Mouse (Mus musculus) naive thymus-derived CD4-positive, alpha-beta T cell, adult 2 months (primary cell): ENCODE results near the gene Pcdh8.
A peak's percentile ranks its signal among the peaks of the same experiment; 100 is the strongest.

Experiments used
- DNase-seq: peaks from one replicate; pipeline ENCODE4 v3.0.0-alpha.2; 2011; ENCODE audit warnings: low read depth

Pcdh8 gene

DNA sequence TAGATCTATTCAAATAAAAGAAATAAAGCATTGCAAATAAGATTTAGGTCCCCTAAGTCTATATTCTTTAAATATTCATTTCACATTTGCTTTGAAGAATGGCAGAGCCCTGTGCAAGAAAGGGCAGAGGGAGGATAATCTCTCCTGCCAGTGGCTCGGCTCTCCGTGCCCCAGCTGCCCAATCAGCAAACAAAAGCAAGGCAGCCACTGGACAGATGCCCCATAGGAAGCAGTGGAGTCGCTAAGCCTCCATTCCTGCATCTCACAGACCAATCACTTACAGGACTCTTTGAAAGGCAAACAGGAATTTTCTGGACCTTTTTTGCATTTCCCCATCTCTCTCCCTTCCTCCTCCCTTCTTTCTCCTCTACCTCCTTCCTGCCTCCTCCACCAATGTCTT, 17.0 kb downstream of the Pcdh8 start:
- DNase-seq, result no peak

DNA sequence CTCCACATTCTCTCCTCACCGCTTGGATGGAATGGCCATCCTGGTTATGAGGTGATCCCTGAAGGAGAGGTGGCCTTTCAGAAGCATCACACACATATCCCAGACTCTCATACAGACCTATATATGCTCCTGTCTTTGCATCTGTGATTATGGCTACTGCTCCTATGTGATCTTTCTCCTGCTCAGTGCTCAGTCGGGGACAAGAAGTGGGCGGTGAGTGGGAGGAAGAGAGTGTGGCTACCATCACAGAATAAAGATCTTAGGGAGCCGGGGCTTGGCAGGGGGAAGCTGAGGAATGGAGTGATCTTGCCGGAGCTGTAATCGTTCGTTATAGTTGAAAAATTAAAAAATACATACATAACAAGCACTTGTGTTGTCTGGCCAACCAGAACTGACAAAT, 17.4 kb downstream of the Pcdh8 start:
- no peak for DNase-seq

DNA sequence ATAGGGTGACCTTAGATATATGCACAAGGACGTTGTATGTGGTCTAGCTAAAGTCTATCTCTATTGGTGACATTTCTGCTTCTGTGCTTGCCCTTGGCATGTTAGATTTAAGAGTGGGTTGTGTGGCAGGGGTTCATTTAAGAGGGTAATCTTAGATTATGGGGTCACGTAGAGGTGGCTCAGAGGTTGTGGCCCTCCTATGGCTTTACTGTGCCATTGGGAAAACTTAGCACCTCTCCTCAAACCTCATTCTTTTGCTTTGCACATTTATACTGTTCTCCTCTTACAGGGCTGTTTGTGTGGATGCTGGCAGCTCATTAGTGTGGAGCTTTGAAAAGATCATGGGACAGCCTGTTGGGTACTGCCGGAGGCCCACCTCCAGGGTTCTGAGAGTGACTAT, 30.6 kb downstream of the Pcdh8 start:
- no peak for DNase-seq

DNA sequence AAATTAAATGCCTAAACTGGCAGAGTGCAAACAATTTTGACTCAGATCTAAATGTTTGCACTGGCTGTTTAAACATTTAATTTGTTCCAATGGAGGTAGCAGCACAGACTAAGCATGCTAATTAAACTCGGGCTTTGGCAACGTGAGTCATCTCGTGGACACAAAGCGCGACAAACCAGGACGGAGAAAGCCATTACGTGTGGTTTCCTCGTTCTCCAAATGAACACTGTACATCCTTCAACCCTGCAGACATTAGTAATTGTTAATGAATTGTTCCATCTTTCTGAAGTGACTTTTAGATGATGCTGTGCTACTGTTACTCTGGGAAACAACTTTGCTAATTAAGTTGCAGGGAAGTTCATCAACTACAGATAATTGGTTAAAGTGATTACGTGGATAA, 32.7 kb downstream of the Pcdh8 start:
- no peak for DNase-seq

DNA sequence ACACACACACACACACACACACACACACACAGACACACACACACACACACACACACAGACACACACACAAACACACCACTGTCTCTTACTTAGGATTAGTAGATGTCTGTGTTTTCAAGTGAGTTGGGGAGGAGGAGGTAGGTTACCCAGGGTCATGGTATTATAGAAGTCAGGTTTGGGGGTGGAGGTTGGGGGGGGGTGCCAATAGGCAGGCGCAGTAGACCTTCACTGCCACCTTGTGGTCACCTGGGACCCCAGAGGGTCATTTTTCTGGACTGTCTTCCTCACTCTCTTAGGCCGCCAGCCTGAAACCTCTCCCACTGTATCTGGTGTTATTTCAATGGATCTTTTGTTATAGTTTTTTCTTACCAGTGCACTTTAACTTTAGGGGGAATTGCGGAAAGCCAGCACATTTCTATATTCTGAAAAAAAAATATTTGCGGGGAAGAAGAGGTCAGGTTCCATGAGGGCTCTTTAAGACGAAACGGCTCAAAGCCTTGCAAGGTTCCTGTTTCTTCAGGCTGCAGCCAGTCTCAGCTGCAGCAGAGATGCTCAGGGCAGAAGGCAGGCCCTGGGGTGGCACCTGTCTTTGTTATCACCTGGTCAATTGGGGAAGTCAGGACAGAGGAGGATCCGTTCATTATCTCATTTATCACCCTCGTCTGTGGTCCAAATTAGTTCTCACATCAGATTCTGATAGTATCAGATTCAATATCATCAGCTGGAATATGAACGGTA, 33.3 kb downstream of the Pcdh8 start:
- DNase-seq, result peak; percentile 4

DNA sequence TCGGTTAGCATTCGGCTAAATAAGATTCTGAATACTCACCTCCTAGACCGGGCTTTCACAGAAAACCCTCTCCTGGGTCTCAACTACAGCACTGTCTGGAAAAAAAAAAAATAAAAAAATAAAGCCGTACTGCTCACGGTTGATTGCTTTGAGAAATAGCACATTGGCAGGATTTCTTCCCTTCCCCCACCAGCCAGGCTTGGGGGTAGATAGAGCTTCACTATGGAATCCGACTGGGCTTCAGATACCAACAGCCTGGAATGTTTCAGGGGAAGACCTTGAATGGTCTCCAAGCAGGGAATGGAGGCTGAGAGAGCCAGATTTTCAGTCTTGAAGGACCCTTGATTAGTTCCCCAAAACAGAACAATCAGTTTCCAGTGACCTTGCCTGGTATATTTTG, 34.3 kb downstream of the Pcdh8 start:
- DNase-seq, result no peak

DNA sequence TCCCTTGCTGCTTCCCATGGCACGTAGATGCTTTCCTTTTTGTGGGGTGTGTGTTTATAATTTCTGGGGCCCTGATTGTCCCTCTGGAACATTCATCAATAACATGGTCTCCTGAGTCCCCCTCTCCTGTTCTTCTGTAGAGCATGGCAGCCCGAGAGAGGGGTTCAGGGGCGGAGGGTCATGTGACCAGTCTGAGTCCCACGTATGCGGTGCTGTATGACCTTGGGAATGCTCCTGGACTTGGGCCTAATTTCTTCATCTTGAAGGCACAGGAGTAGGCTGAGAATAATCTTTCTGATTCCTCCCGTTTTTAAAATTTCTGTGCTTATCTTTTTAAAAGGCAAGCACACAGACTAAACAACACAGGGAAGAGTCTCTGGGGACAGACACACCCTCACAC, 37.6 kb downstream of the Pcdh8 start:
- DNase-seq, result no peak

DNA sequence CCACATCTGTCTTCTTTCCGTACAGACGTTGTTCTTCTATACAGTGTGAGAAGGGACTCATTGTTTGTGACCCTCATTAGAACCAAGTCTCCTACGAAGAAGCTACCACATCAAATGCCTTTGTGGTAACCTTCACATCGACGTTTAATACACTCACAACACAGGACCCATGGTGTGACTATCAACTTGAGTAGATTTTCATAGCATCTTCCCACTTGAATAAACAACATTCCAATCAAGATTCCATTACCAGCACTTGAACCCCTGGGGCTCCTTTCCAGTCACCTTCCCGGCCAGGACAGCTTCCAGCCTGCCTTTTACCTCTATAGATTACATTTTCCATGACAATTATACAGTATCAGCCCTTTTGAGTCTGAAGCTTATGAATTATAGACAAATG, 42.3 kb downstream of the Pcdh8 start:
- DNase-seq, result no peak

DNA sequence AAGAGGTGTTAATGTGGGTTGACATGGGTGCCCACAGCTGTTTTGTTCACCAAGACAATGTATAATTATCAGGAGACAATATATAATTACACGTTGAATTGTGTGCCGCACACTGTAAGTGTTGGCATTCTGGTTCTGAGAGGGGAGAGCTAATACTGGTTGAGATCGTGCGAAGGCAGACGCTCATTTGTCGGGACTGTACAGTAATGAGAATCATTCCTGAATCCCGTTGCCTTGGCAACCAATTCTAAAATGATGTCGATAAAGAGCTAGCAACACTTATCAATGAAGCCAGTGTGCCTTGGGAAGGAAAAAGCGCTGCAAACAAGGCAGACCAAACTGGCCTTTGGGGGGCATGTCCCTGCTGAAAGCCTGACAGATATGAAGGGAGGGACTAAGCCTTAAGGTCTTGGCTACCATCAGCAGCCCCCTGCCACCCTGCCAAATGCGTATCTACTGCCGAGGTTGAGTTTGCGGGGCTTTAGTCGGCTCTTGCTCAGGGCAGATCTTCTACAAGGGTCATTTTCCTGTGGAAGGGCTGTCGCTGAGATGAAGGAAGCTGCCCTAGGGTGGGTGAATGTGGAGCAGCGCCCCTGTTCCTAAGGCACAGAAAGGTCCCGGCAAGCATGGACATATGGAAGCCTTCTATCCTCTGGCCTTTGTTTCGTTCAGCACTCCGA, 47.0 kb downstream of the Pcdh8 start:
- DNase-seq, result no peak

DNA sequence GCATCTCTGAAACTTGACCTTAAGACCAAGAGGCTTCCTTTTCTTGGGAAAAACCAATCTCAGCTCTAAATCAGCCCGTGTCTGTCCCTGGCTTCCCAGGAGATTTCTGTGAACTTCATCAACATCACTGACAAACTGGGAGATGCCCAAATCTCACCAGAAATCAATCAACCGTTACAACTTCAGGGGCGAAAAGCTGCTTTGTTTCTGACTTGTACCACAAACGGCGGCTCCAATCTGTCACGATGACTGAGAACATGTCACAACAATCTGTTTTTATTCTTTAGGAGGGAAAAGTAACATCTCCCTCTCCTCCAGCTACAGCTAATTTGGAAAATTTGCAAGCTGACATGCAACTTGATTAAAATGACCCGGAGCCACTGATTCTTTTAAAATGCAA, 48.9 kb downstream of the Pcdh8 start:
- DNase-seq, result no peak
